Mouse (Mus musculus): ENCODE measurements around the gene Rev1. TPM values are rescaled to one million over a fixed set of nuclear protein-coding genes. Genes with fewer than 3 reads are reported as not detected.
A peak's percentile ranks its signal among the peaks of the same experiment; 100 is the strongest.

Rev1 gene
- polyA plus RNA-seq, 1 experiment from 2014 or later, result 31.6 TPM

- Histone ChIP-seq H3K4me2 (no peak overlapping the region), H3K9me3 (ENCODE audit: control insufficient read depth, low read length) (no peaks in the 10 kb centered on the region), H3K4me1 (ENCODE audit: control insufficient read depth, insufficient read depth, low read length) (no peaks in the 10 kb centered on the region), H3K9ac (ENCODE audit: low read length) (no peak overlapping the region), H3K27me3 (ENCODE audit: control insufficient read depth, insufficient read depth, low read length) (no peaks in the 10 kb centered on the region), H3K27ac (ENCODE audit: low read depth, low read length) (no peak overlapping the region), H3K36me3 (ENCODE audit: control insufficient read depth, insufficient read depth, low read length) (no peaks in the 10 kb centered on the region), H3K4me3 (ENCODE audit: low read depth, low read length) (no peak overlapping the region)
- ATAC-seq (ENCODE audit: low FRiP score) (no peak), DNase-seq (ENCODE audit: low spot score, missing footprints) (peak; percentile 35)
- WGBS, result 93% methylated on average over 2 of the region's 2 CpGs
Measured at GRCm38 (mm10) chr1:38139396-38139795, 9.8 kb upstream of the Rev1 start.

- Histone ChIP-seq H3K27me3 (ENCODE audit: control insufficient read depth, insufficient read depth, low read length) (no peaks in the 10 kb centered on the region), H3K9me3 (ENCODE audit: control insufficient read depth, low read length) (no peaks in the 10 kb centered on the region), H3K4me1 (ENCODE audit: control insufficient read depth, insufficient read depth, low read length) (peaks cover 4% of the 10 kb centered on the region; the same call in 1 of the 2 replicates), H3K36me3 (ENCODE audit: control insufficient read depth, insufficient read depth, low read length) (no peaks in the 10 kb centered on the region), H3K9ac (ENCODE audit: low read length) (no peak overlapping the region), H3K4me2 (no peak overlapping the region), H3K27ac (ENCODE audit: low read depth, low read length) (no peak overlapping the region), H3K4me3 (ENCODE audit: low read depth, low read length) (no peak overlapping the region)
- DNase-seq (ENCODE audit: low spot score, missing footprints) (no peak), ATAC-seq (ENCODE audit: low FRiP score) (no peak)
- 71% methylated on average over 6 of the region's 6 CpGs for WGBS
Measured at GRCm38 (mm10) chr1:38132942-38133341, 3.3 kb upstream of the Rev1 start.

DNA sequence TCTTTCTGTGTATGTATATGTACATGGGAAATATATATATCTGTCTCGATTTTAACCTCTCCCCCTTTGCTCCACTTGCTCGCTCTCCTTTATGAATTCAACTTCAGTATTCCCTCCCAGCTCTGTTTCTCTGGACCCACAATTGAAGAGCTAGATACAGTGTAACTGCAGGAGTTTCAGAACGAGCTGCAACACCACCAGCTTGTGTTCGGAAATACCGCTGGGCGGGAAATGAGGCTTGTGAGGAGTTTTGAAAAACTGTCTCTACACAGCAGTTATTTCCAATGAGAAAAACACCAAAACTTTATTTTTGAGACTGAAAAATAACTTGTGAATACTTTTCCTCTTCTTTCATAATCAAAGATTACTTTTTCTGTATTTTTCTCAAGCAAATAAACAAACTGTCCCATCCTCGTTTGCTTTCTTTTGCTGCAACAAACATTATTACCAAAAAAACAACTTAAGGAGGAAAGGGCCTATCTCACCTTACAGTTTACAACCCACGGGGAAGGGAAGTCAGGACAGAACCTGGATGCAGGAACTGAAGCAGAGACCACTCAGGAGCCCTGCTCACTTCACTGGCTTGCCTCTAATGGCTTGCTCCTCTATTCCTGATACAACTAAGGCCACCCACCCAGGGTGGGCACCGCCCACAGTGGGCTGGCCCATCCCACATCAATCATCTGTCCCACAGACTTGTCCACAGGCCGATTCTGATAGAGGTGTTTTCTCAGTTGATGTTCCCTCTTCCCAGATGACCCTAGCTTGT is 1.3 kb upstream of the Rev1 start:
- Histone ChIP-seq H3K27ac (ENCODE audit: low read depth, low read length) (no peak overlapping the region), H3K9ac (ENCODE audit: low read length) (no peak overlapping the region), H3K9me3 (ENCODE audit: control insufficient read depth, low read length) (no peaks in the 10 kb centered on the region), H3K4me2 (no peak overlapping the region), H3K4me1 (ENCODE audit: control insufficient read depth, insufficient read depth, low read length) (peaks cover 11% of the 10 kb centered on the region; the same call in 1 of the 2 replicates), H3K27me3 (ENCODE audit: control insufficient read depth, insufficient read depth, low read length) (no peaks in the 10 kb centered on the region), H3K4me3 (ENCODE audit: low read depth, low read length) (no peak overlapping the region), H3K36me3 (ENCODE audit: control insufficient read depth, insufficient read depth, low read length) (no peaks in the 10 kb centered on the region)
- 59% methylated on average over 10 of the region's 10 CpGs for WGBS
- ATAC-seq (ENCODE audit: low FRiP score) (no peak), DNase-seq (ENCODE audit: low spot score, missing footprints) (peak; percentile 80)

DNA sequence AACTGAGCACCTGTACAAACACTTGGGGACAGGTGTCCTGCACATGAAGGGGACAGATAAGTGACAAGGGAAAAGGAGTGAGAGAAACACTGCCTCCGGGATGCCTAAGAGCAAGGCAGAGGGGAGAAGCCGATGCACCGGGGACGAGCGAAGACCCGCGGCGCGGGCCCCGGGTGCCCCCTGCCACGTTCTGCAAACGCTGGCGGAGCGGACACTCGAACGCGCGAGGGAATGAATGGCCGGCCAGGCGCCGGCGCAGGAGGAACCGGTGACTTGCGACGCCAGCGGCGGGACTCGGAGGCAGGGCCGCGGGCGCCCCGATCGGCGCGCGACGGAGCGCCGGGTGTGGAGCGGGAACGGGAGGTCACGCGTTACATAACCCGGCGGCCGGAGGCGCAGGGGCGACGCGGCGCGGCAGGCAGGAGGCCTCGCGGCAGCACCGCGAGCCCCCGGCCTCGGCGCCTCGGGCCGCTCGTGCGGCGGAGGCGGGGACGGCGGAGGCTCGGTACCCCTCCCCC is 623 bp downstream of the Rev1 start:
- H3K9me3 ChIP-seq (ENCODE audit: control insufficient read depth, low read length), result no peaks in the 10 kb centered on the region
- ATAC-seq (ENCODE audit: low FRiP score), result 0 out of 2 replicates have a peak, but pooled peaks have one; percentile 1

DNA sequence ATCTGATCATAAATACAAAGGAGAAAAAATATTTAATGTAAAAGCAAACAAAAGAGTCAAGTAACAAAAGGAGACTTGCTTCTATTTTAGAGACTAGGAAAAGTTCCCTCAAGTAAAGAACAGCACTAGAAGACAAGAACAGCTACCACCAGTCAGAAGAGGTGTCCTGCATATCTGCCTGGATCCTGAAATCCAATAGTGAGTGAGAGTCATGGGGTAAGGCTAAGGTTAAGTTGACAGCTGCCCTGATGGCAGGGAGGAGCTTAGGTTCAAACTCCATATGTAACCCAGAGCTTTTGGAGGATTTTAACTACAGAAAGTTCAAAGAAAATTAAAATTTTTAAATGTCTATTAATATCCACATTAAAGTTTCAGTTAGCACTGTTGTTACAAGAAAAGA is 2.6 kb downstream of the Rev1 start:
- no peak overlapping the region for H3K4me2 ChIP-seq
- H3K27ac ChIP-seq (ENCODE audit: low read depth, low read length), result no peak overlapping the region
- no peaks in the 10 kb centered on the region for H3K36me3 ChIP-seq (ENCODE audit: control insufficient read depth, insufficient read depth, low read length)
- H3K4me1 ChIP-seq (ENCODE audit: control insufficient read depth, insufficient read depth, low read length), result peaks cover 11% of the 10 kb centered on the region; the same call in 1 of the 2 replicates
- no peaks in the 10 kb centered on the region for H3K27me3 ChIP-seq (ENCODE audit: control insufficient read depth, insufficient read depth, low read length)
- no peak overlapping the region for H3K4me3 ChIP-seq (ENCODE audit: low read depth, low read length)
- DNase-seq (ENCODE audit: low spot score, missing footprints) (peak; percentile 44), ATAC-seq (ENCODE audit: low FRiP score) (no peak)
- H3K9me3 ChIP-seq (ENCODE audit: control insufficient read depth, low read length), result no peaks in the 10 kb centered on the region
- no peak overlapping the region for H3K9ac ChIP-seq (ENCODE audit: low read length)

More for the DNA sequence above, 623 bp downstream of the Rev1 start:
- 0% methylated on average over 41 of the region's 68 CpGs for WGBS
- Histone ChIP-seq H3K4me1 (ENCODE audit: control insufficient read depth, insufficient read depth, low read length) (peaks cover 11% of the 10 kb centered on the region; the same call in 1 of the 2 replicates), H3K4me3 (ENCODE audit: low read depth, low read length) (peak overlapping the region; percentile 87), H3K27me3 (ENCODE audit: control insufficient read depth, insufficient read depth, low read length) (no peaks in the 10 kb centered on the region), H3K27ac (ENCODE audit: low read depth, low read length) (peak overlapping the region; percentile 94), H3K4me2 (peak overlapping the region; percentile 67), H3K9ac (ENCODE audit: low read length) (peak overlapping the region; percentile 75), H3K36me3 (ENCODE audit: control insufficient read depth, insufficient read depth, low read length) (no peaks in the 10 kb centered on the region)
- peak; percentile 95 for DNase-seq (ENCODE audit: low spot score, missing footprints)

DNA sequence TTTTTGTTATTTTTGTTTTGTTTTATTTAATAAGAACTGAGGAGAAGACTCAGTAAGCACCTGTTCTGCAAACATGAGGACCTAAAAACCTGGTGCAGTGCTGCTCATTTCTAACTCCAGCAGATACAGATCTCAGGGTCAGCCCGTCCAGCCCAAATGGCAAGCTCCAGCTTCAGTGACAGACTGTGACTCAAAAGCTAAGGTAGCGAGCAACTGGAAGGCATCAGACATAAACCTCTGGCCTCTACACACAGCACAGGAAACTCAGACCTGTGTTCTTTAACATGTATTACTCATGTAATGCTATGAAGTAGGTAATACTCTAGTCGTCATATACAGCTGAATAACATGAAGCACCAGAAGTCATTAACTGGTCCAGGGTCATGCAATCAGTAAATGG is 3.2 kb downstream of the Rev1 start:
- Histone ChIP-seq H3K27me3 (ENCODE audit: control insufficient read depth, insufficient read depth, low read length) (no peaks in the 10 kb centered on the region), H3K9ac (ENCODE audit: low read length) (no peak overlapping the region), H3K36me3 (ENCODE audit: control insufficient read depth, insufficient read depth, low read length) (no peaks in the 10 kb centered on the region), H3K27ac (ENCODE audit: low read depth, low read length) (no peak overlapping the region), H3K4me3 (ENCODE audit: low read depth, low read length) (no peak overlapping the region), H3K4me2 (no peak overlapping the region), H3K9me3 (ENCODE audit: control insufficient read depth, low read length) (no peaks in the 10 kb centered on the region), H3K4me1 (ENCODE audit: control insufficient read depth, insufficient read depth, low read length) (peaks cover 11% of the 10 kb centered on the region; the same call in 1 of the 2 replicates)
- DNase-seq (ENCODE audit: low spot score, missing footprints), result peak; percentile 77
- no peak for ATAC-seq (ENCODE audit: low FRiP score)
- WGBS, result 83% methylated on average over 3 of the region's 3 CpGs

DNA sequence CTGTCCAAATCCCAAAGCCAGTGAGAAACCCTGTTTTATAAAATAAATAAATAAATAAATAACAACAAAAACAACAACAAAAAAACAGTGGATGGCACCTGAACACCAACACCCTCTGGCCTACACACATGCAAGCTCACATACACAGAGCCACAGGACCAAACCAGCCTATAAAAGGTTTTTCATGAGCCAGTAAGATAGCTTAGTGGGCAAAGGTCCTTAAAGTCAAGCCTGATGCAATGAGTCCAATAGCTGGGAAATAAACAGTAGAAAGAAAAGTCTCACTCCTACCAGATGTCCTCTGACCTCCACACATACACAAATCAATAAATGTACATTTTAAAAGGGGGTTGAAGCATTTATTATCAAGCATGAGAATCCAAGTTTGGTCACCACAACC is 5.3 kb downstream of the Rev1 start:
- Histone ChIP-seq H3K9me3 (ENCODE audit: control insufficient read depth, low read length) (no peaks in the 10 kb centered on the region), H3K4me2 (no peak overlapping the region), H3K36me3 (ENCODE audit: control insufficient read depth, insufficient read depth, low read length) (no peaks in the 10 kb centered on the region), H3K4me1 (ENCODE audit: control insufficient read depth, insufficient read depth, low read length) (peaks cover 11% of the 10 kb centered on the region; the same call in 1 of the 2 replicates), H3K27me3 (ENCODE audit: control insufficient read depth, insufficient read depth, low read length) (no peaks in the 10 kb centered on the region), H3K27ac (ENCODE audit: low read depth, low read length) (no peak overlapping the region), H3K4me3 (ENCODE audit: low read depth, low read length) (no peak overlapping the region), H3K9ac (ENCODE audit: low read length) (no peak overlapping the region)
- no peak for ATAC-seq (ENCODE audit: low FRiP score)
- DNase-seq (ENCODE audit: low spot score, missing footprints), result peak; percentile 69

DNA sequence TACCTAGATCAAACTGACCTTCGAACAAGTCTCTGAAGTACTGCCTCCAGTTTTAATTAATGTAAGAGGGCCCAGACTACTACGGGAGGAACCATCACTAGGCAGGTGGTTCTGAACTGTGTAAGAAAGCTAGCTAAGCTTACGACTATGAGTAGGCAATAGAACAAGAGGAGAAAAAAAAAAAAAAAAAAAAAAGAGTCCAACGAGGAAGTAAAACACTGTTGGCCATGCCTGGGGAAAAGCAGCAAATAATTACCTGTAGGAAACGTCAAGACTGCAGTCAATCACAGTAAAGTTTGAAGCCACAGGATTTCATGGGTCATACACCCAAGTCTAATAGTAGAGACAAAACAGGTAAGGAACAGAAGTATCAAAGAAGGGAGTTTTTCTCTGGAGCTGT is 8.7 kb downstream of the Rev1 start:
- Histone ChIP-seq H3K36me3 (ENCODE audit: control insufficient read depth, insufficient read depth, low read length) (no peaks in the 10 kb centered on the region), H3K4me3 (ENCODE audit: low read depth, low read length) (no peak overlapping the region), H3K4me2 (no peak overlapping the region), H3K4me1 (ENCODE audit: control insufficient read depth, insufficient read depth, low read length) (no peaks in the 10 kb centered on the region), H3K27ac (ENCODE audit: low read depth, low read length) (no peak overlapping the region), H3K9me3 (ENCODE audit: control insufficient read depth, low read length) (no peaks in the 10 kb centered on the region), H3K9ac (ENCODE audit: low read length) (no peak overlapping the region), H3K27me3 (ENCODE audit: control insufficient read depth, insufficient read depth, low read length) (no peaks in the 10 kb centered on the region)
- DNase-seq (ENCODE audit: low spot score, missing footprints), result peak; percentile 21
- WGBS, result 84% methylated on average over 5 of the region's 5 CpGs
- ATAC-seq (ENCODE audit: low FRiP score), result no peak

GRCm38 (mm10) chr1:38118624-38119023 is 11.0 kb downstream of the Rev1 start:
- WGBS, result 93% methylated on average over 2 of the region's 2 CpGs
- H3K4me2 ChIP-seq, result no peak overlapping the region

More at GRCm38 (mm10) chr1:38118624-38119023, 11.0 kb downstream of the Rev1 start:
- DNase-seq (ENCODE audit: low spot score, missing footprints) (no peak), ATAC-seq (ENCODE audit: low FRiP score) (no peak)
- Histone ChIP-seq H3K9me3 (ENCODE audit: control insufficient read depth, low read length) (no peaks in the 10 kb centered on the region), H3K4me3 (ENCODE audit: low read depth, low read length) (no peak overlapping the region), H3K4me1 (ENCODE audit: control insufficient read depth, insufficient read depth, low read length) (no peaks in the 10 kb centered on the region), H3K36me3 (ENCODE audit: control insufficient read depth, insufficient read depth, low read length) (no peaks in the 10 kb centered on the region), H3K27ac (ENCODE audit: low read depth, low read length) (no peak overlapping the region), H3K9ac (ENCODE audit: low read length) (no peak overlapping the region), H3K27me3 (ENCODE audit: control insufficient read depth, insufficient read depth, low read length) (no peaks in the 10 kb centered on the region)
